In the genomic region with DNA sequence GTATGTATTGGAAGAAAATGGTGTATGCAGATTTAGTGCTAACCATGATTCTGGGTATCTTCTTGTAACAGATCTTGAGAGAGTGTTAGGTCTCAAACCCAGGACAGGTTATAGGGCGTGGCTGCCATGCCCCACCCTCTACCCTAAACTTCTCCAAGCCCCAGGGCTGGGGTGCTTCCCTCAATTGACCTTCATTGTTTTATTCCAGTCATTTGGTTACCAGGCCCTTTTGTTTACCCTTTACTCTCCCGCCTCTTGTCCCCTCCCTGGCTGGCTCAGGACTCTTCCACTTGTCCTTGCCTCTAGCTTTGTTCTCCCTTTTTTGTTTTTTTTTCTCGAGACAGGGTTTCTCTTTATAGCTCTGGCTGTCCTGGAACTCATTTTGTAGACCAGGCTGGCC, we compare ENCODE assay signal across 22 mouse cellular contexts. TPM values are rescaled to one million over a fixed set of nuclear protein-coding genes. Genes with fewer than 3 reads are reported as not detected.
"Had no signal": no experiment of that assay in that cellular context is flagged by ENCODE, and none has a peak within 500 bp of the region (broad histone marks: within the 10 kb centered on the region; RNA-seq: fewer than 3 reads in every experiment).

No protein-coding gene starts in this region.

- H3K9me3 ChIP-seq: midbrain, embryonic 10.5 days; midbrain, embryonic 12.5 days; neural tube, embryonic 13.5 days; neural tube, embryonic 15.5 days had no signal

- H3K36me3 ChIP-seq: midbrain, embryonic 10.5 days; midbrain, embryonic 12.5 days; neural tube, embryonic 13.5 days; neural tube, embryonic 15.5 days had no signal

- H3K4me1 ChIP-seq: midbrain, embryonic 12.5 days had no signal

- H3K9ac ChIP-seq: lung, embryonic 14.5 days; midbrain, embryonic 12.5 days; neural tube, embryonic 13.5 days; neural tube, embryonic 15.5 days had no signal

- ATAC-seq: midbrain, embryonic 16.5 days had no signal

- H3K4me3 ChIP-seq: midbrain, embryonic 10.5 days; midbrain, embryonic 12.5 days; myocyte; neural tube, embryonic 13.5 days; neural tube, embryonic 15.5 days had no signal

- H3K4me2 ChIP-seq: lung, embryonic 14.5 days; midbrain, embryonic 12.5 days; neural tube, embryonic 13.5 days; neural tube, embryonic 15.5 days had no signal

- DNase-seq: lung, embryonic 14.5 days; lung, postnatal 10 days; lung, postnatal 4 days; midbrain, embryonic 14.5 days; retina, postnatal 1 day; right cerebral cortex, adult 18-20 months; right cerebral cortex, postnatal 25 days; right cerebral cortex, postnatal 4 days; spleen, adult 18-20 months; thymus, adult 18-20 months; thymus, postnatal 14 days; thymus, postnatal 36 days had no signal

- H3K27ac ChIP-seq: midbrain, embryonic 10.5 days; midbrain, embryonic 12.5 days; neural tube, embryonic 13.5 days; neural tube, embryonic 15.5 days had no signal

- H3K27me3 ChIP-seq: midbrain, embryonic 12.5 days; neural tube, embryonic 13.5 days; neural tube, embryonic 15.5 days had no signal

RNA-seq across cellular contexts. Expression of a gene that starts 20.0 kb away (rescaled TPM):
- polyA plus RNA-seq: myocyte had no signal

RNA-seq across cellular contexts. Expression of a gene that starts 45.2 kb away (rescaled TPM):
- total RNA-seq: megakaryocyte, adult 5-6 weeks; megakaryocyte-erythroid progenitor cell, adult 5-6 weeks had no signal
- polyA plus RNA-seq: lung, embryonic 14.5 days; midbrain, embryonic 14.5 days; midbrain, embryonic 16.5 days; myocyte; neural tube, embryonic 15.5 days; small intestine, adult 2 months; stomach, embryonic 14.5 days had no signal
